ENCODE assay signal across 21 mouse cellular contexts in genomic region chr4:56942567-56942966, GRCm38 (mm10). TPM values are rescaled to one million over a fixed set of nuclear protein-coding genes. Genes with fewer than 3 reads are reported as not detected.
DNase-seq lines count a peak whose midpoint lies in the region; ATAC-seq and TF ChIP-seq lines count a peak whose summit lies in the region.
"Had no signal": no experiment of that assay in that cellular context is flagged by ENCODE, and none has a peak within 500 bp of the region (broad histone marks: within the 10 kb centered on the region; RNA-seq: fewer than 3 reads in every experiment).

No protein-coding gene starts in this region.

- peak overlapping the region; percentile 97 for H3K27ac ChIP-seq in heart, adult 2 months
- peak overlapping the region; percentile 89 for H3K27ac ChIP-seq in heart, embryonic 16.5 days (ENCODE audit: low read length)
- peak overlapping the region; percentile 65 for H3K27ac ChIP-seq in lung, postnatal 0 days (ENCODE audit: low read length)
- no peak overlapping the region for H3K27ac ChIP-seq in intestine, postnatal 0 days (ENCODE audit: low read depth, low read length)
- H3K27ac ChIP-seq: hindbrain, embryonic 10.5 days; hindbrain, postnatal 0 days; limb, embryonic 12.5 days; liver, embryonic 12.5 days; macrophage had no signal

- H3K4me2 ChIP-seq in heart, embryonic 16.5 days (ENCODE audit: low read depth, low read length), result peak overlapping the region; percentile 12; the same call in 1 of the 2 replicates
- H3K4me2 ChIP-seq in lung, postnatal 0 days (replicated peaks; ENCODE audit: low read depth, low read length), result peak overlapping the region; percentile 8; the same call in 1 of the 2 replicates
- peak overlapping the region; percentile 24; the same call in 1 of the 2 replicates for H3K4me2 ChIP-seq in intestine, postnatal 0 days (replicated peaks; ENCODE audit: low read depth)
- H3K4me2 ChIP-seq: limb, embryonic 12.5 days; liver, embryonic 12.5 days had no signal

- no peak for ATAC-seq in heart, embryonic 16.5 days (replicated peaks; ENCODE audit: extremely low read depth, insufficient read depth, low FRiP score)
- no peak for ATAC-seq in lung, postnatal 0 days
- ATAC-seq in intestine, postnatal 0 days, result no peak
- ATAC-seq: hindbrain, postnatal 0 days; liver, embryonic 12.5 days had no signal

- H3K4me1 ChIP-seq in heart, adult 2 months (ENCODE audit: control insufficient read depth, insufficient read depth, low read length), result peaks cover 24% of the 10 kb centered on the region
- H3K4me1 ChIP-seq in heart, embryonic 16.5 days (ENCODE audit: control insufficient read depth, insufficient read depth, low read length), result peaks cover 62% of the 10 kb centered on the region
- H3K4me1 ChIP-seq in lung, postnatal 0 days (ENCODE audit: insufficient read depth, low read depth, low read length), result peaks cover 17% of the 10 kb centered on the region; the same call in 1 of the 2 replicates
- no peaks in the 10 kb centered on the region; the same call in none of the 2 replicates for H3K4me1 ChIP-seq in lung, adult 2 months (ENCODE audit: control insufficient read depth, insufficient read depth, low read length)
- H3K4me1 ChIP-seq in intestine, postnatal 0 days (replicated peaks; ENCODE audit: control insufficient read depth, insufficient read depth, low read length), result peaks cover 8% of the 10 kb centered on the region; the same call in 1 of the 2 replicates

- H3K4me3 ChIP-seq in heart, adult 2 months, result no peak overlapping the region
- no peak overlapping the region for H3K4me3 ChIP-seq in heart, embryonic 16.5 days (ENCODE audit: low read length)
- H3K4me3 ChIP-seq in lung, postnatal 0 days (ENCODE audit: low read depth, low read length), result no peak overlapping the region
- no peak overlapping the region for H3K4me3 ChIP-seq in lung, adult 2 months (replicated peaks; ENCODE audit: extremely low read depth, low read depth, low read length)
- H3K4me3 ChIP-seq in intestine, postnatal 0 days (ENCODE audit: low read depth, low read length), result no peak overlapping the region
- H3K4me3 ChIP-seq: hindbrain, embryonic 10.5 days; limb, embryonic 12.5 days; liver, embryonic 12.5 days; midbrain, embryonic 10.5 days had no signal

- H3K9ac ChIP-seq in heart, adult 2 months (ENCODE audit: low read depth, low read length), result no peak overlapping the region
- H3K9ac ChIP-seq in heart, embryonic 16.5 days (ENCODE audit: low read length), result peak overlapping the region; percentile 7
- no peak overlapping the region for H3K9ac ChIP-seq in lung, postnatal 0 days (replicated peaks; ENCODE audit: low read depth)
- no peak overlapping the region for H3K9ac ChIP-seq in intestine, postnatal 0 days (ENCODE audit: low read depth, low read length)
- H3K9ac ChIP-seq: limb, embryonic 12.5 days; liver, embryonic 12.5 days had no signal

- TF ChIP-seq POLR2A in heart, adult 2 months (IDR thresholded peaks at IDR 0.05; ENCODE audit: insufficient read depth, low read depth, low read length), result no peak
- no peak for TF ChIP-seq POLR2A in lung, adult 2 months (IDR thresholded peaks at IDR 0.05; ENCODE audit: borderline replicate concordance, extremely low read depth, low read depth, low read length)

- TF ChIP-seq EP300 in heart, adult 2 months (IDR thresholded peaks at IDR 0.05; ENCODE audit: insufficient read depth, low read depth, low read length), result no peak
- no peak for TF ChIP-seq EP300 in lung, postnatal 0 days (IDR thresholded peaks at IDR 0.05)

- WGBS in heart, adult 2 months, result 46% methylated on average over 1 of the region's 1 CpGs
- WGBS in heart, embryonic 16.5 days, result 56% methylated on average over 1 of the region's 1 CpGs
- WGBS in lung, postnatal 0 days, result 48% methylated on average over 1 of the region's 1 CpGs
- WGBS in lung, adult 2 months, result 69% methylated on average over 1 of the region's 1 CpGs
- 84% methylated on average over 1 of the region's 1 CpGs for WGBS in intestine, postnatal 0 days

- H3K79me2 ChIP-seq in heart, adult 2 months (replicated peaks; ENCODE audit: control insufficient read depth, insufficient read depth, low read length), result peaks cover 8% of the 10 kb centered on the region

- no peak for TF ChIP-seq CTCF in heart, adult 2 months (IDR thresholded peaks at IDR 0.05)
- TF ChIP-seq CTCF in lung, postnatal 0 days (IDR thresholded peaks at IDR 0.05), result no peak
- TF ChIP-seq CTCF in lung, adult 2 months (IDR thresholded peaks at IDR 0.05; ENCODE audit: insufficient read depth, low read length), result no peak
- no peak for TF ChIP-seq CTCF in intestine, postnatal 0 days (IDR thresholded peaks at IDR 0.05; ENCODE audit: low read depth)

- peaks cover 40% of the 10 kb centered on the region for H3K36me3 ChIP-seq in heart, adult 2 months (ENCODE audit: control insufficient read depth, insufficient read depth, low read length)
- no peaks in the 10 kb centered on the region for H3K36me3 ChIP-seq in heart, embryonic 16.5 days (ENCODE audit: control insufficient read depth, insufficient read depth)
- H3K36me3 ChIP-seq in lung, postnatal 0 days (ENCODE audit: insufficient read depth, low read length), result no peaks in the 10 kb centered on the region
- no peaks in the 10 kb centered on the region for H3K36me3 ChIP-seq in intestine, postnatal 0 days (ENCODE audit: control insufficient read depth, insufficient read depth)
- H3K36me3 ChIP-seq: liver, embryonic 12.5 days had no signal

- intact Hi-C loops in heart, adult 2 months (cut with DNase I), result no loop called here
- intact Hi-C loops in heart, postnatal 25 days (cut with DNase I), result no loop called here
- intact Hi-C loops in heart, postnatal 14 days (cut with DNase I), result no loop called here

- no peaks in the 10 kb centered on the region for H3K9me3 ChIP-seq in heart, embryonic 16.5 days (replicated peaks; ENCODE audit: control insufficient read depth, low read length)
- H3K9me3 ChIP-seq in lung, postnatal 0 days (ENCODE audit: low read length), result no peaks in the 10 kb centered on the region
- H3K9me3 ChIP-seq in intestine, postnatal 0 days (ENCODE audit: control insufficient read depth), result no peaks in the 10 kb centered on the region
- H3K9me3 ChIP-seq: hindbrain, embryonic 10.5 days; limb, embryonic 12.5 days; liver, embryonic 12.5 days; midbrain, embryonic 10.5 days had no signal

- no peak for DNase-seq in heart, adult 2 months
- no peak for DNase-seq in heart, postnatal 25 days (ENCODE audit: low spot score)
- DNase-seq in heart, postnatal 14 days, result no peak
- peak; percentile 58 for DNase-seq in lung, postnatal 0 days (ENCODE audit: low spot score)
- no peak for DNase-seq in lung, adult 2 months
- DNase-seq in B cell, adult 2 months, result no peak
- DNase-seq: cerebellum, adult 8-10 months; gastrocnemius, postnatal 10 days; kidney, adult 9 months; kidney, postnatal 36 days; right cerebral cortex, postnatal 4 days had no signal

- H3K27me3 ChIP-seq in heart, adult 2 months (ENCODE audit: control insufficient read depth, insufficient read depth, low read length), result no peaks in the 10 kb centered on the region
- H3K27me3 ChIP-seq in heart, embryonic 16.5 days (ENCODE audit: control insufficient read depth, insufficient read depth, low read length), result no peaks in the 10 kb centered on the region
- H3K27me3 ChIP-seq in lung, postnatal 0 days (replicated peaks; ENCODE audit: insufficient read depth, low read length), result no peaks in the 10 kb centered on the region
- H3K27me3 ChIP-seq in intestine, postnatal 0 days (replicated peaks; ENCODE audit: control insufficient read depth, insufficient read depth, low read length), result no peaks in the 10 kb centered on the region
- H3K27me3 ChIP-seq: CH12.LX; limb, embryonic 12.5 days; liver, embryonic 12.5 days had no signal

RNA-seq across cellular contexts. Expression of gene Tmem245, which starts 4.7 kb away (rescaled TPM):
- total RNA-seq in heart, adult 2 months (2021), result 10 to 100 TPM; 66.3 to 77.3 TPM
- polyA plus RNA-seq in heart, adult 2 months (2012; rRNA removed), result 24.0 and 42.0 TPM in 2 replicates
- total RNA-seq in heart, postnatal 25 days (2021), result 10 to 100 TPM; 56.5 to 58.1 TPM
- 17.3 and 23.4 TPM in 2 replicates for polyA plus RNA-seq in heart, embryonic 16.5 days (2015; fragmentation: Nextera tagmentation; extraction: Ambion mirVana)
- total RNA-seq in heart, postnatal 14 days (2021), result 10 to 100 TPM; 53.1 to 58.3 TPM
- 12.6 and 16.7 TPM in 2 replicates for polyA plus RNA-seq in lung, postnatal 0 days (2015; fragmentation: Nextera tagmentation; extraction: Ambion mirVana)
- polyA plus RNA-seq in lung, adult 2 months (2012; rRNA removed), result 15.4 and 20.5 TPM in 2 replicates
- polyA plus RNA-seq in intestine, postnatal 0 days (2015; fragmentation: Nextera tagmentation; extraction: Ambion mirVana), result 3.3 and 3.6 TPM in 2 replicates

RNA-seq across cellular contexts. Expression of gene Frrs1l, which starts 47.6 kb away (rescaled TPM):
- total RNA-seq in heart, adult 2 months (2021), result under 1 TPM; 0.03 to 0.05 TPM
- 0.06 and 0.09 TPM in 2 replicates for polyA plus RNA-seq in heart, adult 2 months (2012; rRNA removed)
- total RNA-seq in heart, postnatal 25 days (2021), result under 1 TPM in 1 of 2 experiments, not detected in 1; 0.05 TPM
- 0.14 and 0.36 TPM in 2 replicates for polyA plus RNA-seq in heart, embryonic 16.5 days (2015; fragmentation: Nextera tagmentation; extraction: Ambion mirVana)
- total RNA-seq in heart, postnatal 14 days (2021), result under 1 TPM; 0.07 TPM
- 0.91 and 1.7 TPM in 2 replicates for polyA plus RNA-seq in lung, postnatal 0 days (2015; fragmentation: Nextera tagmentation; extraction: Ambion mirVana)
- polyA plus RNA-seq in lung, adult 2 months (2012; rRNA removed), result 0.01 and 0.04 TPM in 2 replicates
- polyA plus RNA-seq in intestine, postnatal 0 days (2015; fragmentation: Nextera tagmentation; extraction: Ambion mirVana), result 0.18 TPM in 2 replicates
- total RNA-seq: CH12.LX had no signal
- polyA plus RNA-seq: macrophage; thymus, postnatal 0 days had no signal
